Mouse (Mus musculus): Measurements from ENCODE around the gene Ubr7.

Ubr7 gene

DNA sequence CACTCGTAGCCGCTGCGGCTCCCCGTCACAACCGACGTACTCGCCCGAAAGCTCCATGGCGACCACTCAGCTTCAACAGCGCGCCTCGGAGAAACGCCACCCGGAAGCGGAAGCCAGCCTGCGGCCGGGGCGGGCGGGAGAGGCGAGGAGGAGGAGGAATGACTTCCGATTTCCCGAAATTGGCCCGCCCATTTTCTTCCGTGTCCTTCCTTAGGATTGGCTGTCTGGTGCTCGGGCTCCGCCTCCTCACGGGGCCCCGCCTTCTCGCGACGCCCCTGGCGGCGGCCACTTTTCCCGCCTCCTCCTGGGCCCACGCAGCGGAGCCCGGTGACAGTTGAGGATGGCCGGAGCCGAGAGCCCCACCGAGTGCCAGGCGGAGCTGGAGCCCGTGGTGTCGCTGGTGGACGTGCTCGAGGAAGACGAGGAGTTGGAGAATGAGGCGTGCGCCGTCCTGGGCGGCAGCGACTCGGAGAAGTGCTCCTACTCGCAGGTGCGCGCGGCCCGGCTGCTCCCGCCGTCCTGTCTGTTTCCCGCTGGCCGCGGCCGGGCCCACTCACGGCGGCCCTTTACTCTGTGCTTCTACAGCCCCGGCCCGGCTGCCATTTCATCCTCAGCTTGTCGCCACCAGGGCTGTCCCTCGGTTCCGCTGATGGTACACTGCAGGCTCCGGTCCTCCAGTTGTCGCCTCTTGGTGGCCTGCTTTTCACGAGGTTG, at the start of gene Ubr7, which contains the start of the genes Gm28051 and Gon7:
Ubr7 (plus strand) TSS at position 279 of the 714 bp plus-strand sequence.
Gm28051 (minus strand) TSS at position 77 of the 714 bp plus-strand sequence.
Gon7 (minus strand) TSS at position 115 of the 714 bp plus-strand sequence.
- DNase-seq (ENCODE audit: low spot score in 2 of 2), result peak; percentile 95 to 96

- DNase-seq (ENCODE audit: low spot score in 2 of 2), result no peak
Measured at GRCm38 (mm10) chr12:102708220-102708619, 49.5 kb upstream of the Ubr7 start.

GRCm38 (mm10) chr12:102709896-102710295, 47.9 kb upstream of the Ubr7 start:
- no peak for DNase-seq (ENCODE audit: low spot score in 2 of 2)

GRCm38 (mm10) chr12:102710851-102711375, 46.9 kb upstream of the Ubr7 start:
- DNase-seq (ENCODE audit: low spot score in 2 of 2), result no peak

DNA sequence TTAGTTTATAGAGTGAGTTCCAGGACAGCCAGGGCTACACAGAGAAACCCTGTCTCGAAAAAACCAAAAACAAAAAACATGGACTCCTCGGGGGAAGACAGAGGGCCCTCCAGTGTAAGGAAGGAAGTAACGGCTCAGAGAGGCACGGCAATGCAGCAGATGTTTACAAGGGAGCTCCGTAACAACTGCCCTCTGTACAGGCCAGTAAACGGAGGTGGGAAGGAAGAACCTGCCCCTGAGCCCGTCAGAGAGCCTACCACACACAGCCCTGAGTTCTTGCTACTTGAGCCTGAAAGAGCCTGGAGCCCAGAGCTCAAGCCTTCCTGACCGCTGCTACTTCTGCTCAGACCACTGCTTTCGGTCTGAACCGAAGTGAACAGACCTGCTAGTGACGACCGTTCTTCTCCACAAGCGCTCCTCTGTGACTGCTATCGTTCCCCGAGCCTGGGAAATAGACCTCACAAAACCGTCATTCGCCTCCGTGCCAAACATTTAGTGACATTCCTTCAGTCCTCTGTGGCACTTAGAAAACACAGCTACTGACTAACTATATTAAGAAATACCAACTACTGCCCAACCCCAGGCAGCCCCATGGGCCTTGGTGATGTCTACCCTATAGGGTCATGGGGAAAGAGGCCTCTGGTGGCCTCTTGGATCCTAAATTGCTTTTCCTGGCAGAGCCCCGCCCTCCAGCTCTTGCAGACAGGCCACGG, 44.5 kb upstream of the Ubr7 start:
- no peak for DNase-seq (ENCODE audit: low spot score in 2 of 2)

DNA sequence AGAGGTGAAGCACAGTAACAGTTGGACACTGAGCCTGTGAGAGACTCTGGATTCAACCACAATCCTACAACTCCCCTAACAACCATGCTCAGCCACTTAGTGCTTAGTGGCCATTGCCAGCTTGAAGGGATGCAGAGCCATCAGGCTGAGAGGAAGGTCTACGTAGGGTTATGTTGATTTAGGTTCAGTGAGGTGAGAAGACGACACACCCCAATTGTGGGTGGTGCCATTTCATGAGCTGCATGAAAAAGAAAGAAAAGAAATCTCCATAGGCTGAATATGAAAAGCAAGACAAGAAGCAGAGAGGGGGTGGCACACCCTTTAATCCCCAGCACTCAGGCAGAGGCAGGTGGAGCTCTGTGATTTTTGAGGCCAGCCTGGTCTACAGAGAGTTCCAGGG, 43.7 kb upstream of the Ubr7 start:
- DNase-seq (ENCODE audit: low spot score in 2 of 2), result no peak

DNA sequence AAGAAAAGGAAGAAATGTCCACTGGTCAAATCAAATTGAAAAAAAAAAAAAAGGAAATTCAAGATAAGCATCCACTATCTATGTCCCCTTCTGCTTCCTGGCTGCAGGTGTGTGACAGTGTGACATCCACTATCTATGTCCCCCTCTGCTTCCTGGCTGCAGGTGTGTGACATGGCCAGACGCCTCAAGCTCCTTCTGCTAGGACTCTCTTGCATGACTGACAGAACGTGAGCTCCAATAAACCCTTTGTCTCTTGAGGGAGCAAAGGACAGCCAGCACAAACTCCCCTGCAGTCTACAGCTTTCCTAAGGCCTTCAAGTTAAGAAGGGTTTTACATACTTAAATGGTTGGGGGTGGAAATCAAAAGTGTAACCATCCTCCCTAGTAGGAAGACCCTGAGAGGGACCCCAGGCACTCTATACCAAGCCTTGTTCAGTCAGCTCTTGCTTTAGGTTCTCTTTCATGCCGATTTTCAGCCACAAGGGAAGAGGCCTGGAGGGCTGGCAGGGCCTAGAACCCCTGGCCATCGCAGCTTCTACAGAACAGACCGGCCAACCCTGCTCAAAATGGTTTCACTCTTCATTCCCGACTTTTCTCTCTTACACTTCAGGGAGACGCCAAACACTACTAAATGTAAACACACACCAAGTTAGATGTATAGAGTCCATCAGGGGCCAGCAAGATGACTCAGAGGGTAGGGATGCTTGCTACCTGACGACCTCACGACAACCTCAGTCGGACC, 42.9 kb upstream of the Ubr7 start:
- DNase-seq (ENCODE audit: low spot score in 2 of 2), result no peak

DNA sequence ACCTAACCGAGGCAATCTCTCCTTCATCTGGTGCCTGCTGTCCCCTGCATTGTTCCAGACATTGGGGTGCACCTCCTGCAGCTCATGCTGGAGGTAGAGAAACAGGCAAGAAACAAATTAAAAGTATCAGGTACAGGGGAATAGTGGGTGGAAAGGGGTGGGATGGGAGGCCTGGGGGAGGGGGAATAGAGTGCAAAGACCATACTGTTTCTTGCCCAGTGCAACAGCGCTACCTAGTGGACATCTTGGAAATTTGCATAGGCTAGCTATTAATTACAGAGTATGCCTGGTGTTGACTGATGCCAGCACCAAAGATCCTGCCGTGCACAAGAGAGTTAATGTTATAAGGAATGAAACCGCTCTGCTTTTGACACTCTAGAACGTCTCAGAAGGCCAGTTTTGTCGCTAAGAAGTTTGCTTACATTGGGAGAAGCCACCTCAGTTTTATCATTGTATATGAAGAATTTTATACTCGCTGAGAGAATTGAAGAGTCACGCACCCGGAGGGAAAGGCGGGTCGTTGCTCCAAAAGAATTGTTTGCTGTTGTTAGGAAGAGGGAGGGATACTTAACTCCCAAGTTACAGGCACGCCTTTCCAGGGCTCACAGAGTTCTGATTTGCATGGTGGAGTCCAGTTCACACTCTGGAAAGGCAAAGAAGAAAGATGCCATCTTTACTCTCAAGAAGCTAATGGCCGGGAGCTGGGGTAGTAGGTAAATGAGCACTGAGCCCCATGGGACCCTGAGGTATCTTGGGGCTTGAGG, 38.0 kb upstream of the Ubr7 start:
- no peak for DNase-seq (ENCODE audit: low spot score in 2 of 2)

GRCm38 (mm10) chr12:102722451-102722850, 35.3 kb upstream of the Ubr7 start:
- DNase-seq (ENCODE audit: low spot score in 2 of 2), result no peak

DNA sequence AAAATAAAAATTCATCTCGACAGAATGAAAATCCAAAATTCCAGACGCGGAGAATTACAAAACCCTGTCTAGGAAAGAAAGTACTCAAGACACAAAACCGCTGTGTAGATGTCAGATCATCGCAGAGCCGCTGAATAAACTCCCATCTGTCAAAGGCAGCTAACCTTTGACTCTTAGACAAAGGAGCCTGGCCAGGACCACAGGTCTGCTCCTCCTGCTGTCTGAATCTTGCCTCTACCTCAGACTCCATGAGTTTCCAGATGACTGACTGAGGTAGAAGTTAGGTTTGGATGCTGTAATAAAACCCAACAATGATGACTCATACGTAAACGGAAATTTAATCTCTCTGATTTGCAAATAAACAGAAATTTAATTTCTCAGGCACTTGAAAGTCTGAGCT, 34.8 kb upstream of the Ubr7 start:
- DNase-seq (ENCODE audit: low spot score in 2 of 2), result no peak

GRCm38 (mm10) chr12:102723861-102724260, 33.9 kb upstream of the Ubr7 start:
- DNase-seq (ENCODE audit: low spot score in 2 of 2), result no peak

GRCm38 (mm10) chr12:102725146-102725545, 32.6 kb upstream of the Ubr7 start:
- DNase-seq (ENCODE audit: low spot score in 2 of 2), result no peak

- no peak for DNase-seq (ENCODE audit: low spot score in 2 of 2)
Measured at GRCm38 (mm10) chr12:102725761-102726175, 32.0 kb upstream of the Ubr7 start.

DNA sequence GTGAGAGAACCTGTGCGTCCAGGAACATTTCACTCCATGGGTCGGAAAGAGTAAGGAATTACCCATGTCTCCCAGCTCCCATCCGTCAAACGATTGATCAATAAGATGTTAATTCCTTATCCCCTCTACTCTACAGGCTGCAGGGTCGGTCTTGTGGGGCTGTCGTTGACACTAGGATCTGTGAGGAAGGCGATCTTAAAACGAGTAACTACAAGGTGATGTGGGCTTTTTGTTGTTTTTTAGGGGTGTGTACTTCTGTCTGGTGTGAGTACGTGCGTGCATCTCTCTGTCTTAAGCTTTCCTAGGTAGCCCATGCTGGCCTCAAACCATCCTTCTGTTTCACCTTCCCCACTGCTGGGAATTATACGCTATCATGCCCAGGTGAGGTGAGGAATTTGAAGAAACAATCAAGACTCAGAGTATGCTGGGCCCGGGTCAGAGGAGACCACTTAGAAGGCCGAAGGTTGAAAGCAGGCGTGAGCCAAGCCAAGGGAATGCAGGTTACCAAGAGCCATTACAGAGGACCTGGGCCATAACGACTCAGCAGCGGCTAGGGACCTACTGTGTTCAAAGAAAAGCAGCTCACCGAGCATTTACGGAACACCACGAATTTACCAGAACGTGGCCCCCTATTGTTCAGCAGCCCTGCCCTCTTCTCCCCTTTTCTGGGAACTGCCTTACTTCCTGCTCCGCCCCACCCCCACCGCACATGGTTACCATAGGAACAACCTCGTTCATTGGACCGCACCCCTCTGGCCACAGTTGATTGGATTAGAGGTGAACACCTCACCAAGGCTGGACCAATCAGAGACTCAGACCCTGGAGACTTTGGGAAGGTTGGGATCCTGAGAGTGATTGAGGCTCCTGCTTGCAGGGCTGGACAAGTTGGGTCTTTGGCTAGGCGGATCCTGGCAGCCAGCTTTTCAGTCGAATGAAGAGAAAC, 27.6 kb upstream of the Ubr7 start:
- DNase-seq (ENCODE audit: low spot score in 2 of 2), result peak; percentile 81 to 86

DNA sequence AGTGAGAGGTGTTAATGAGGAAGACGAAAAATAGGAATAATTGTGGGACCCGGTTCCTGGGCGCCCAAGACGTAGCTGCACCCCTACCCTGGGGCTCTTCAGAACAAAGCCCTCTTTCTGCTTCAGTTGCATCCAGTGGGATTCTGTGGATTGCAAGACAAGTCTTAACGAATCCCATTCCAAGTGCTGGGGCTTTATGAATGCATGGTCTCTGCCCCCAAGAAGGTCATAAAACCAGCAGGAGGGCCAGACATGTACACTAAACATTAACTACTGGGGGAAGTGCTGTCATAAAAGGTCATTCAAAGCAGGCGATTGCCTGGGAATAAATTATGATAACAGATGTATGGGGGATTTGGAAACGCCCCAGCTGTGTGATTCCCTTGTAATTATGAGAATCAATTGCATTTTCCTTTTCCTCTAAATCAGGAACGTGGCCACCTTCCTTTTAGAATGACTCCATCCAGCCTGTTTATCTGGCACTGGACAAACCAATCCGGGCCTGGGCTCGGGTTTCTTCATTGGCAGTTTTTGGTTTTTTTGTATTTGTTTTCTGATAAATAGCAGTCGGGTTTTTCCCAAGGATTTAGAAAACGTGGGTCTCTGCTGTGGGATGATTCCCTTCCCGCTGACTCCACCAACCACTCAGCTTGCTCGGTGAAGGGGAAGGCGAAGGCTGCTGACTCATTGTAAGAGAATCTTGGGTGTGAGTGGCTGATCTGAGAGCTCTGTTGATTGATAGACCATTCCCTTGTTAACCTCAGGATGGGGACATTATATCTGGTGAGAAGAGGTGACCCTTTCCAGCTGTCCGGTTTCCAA, 26.8 kb upstream of the Ubr7 start:
- no peak for DNase-seq (ENCODE audit: low spot score in 2 of 2)

DNA sequence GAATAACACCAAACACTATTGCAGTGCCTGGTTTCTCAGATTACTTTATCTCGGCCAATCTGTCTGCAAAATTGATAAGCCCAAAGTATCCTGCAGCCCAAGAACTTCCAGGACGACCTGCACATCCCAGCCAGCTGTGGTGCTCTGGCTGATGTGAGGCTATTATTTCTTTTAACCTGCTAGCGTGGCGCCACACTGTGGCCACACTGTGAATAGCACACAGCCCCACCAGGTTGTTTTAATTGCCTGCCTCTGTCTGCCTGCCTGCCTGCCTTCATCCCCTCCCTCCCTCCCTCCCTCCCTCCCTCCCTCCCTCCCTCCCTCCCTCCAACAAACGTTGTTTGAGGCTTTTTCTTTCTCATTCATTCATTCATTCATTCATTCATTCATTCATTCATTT, 24.4 kb upstream of the Ubr7 start:
- peak in 1 of 2 experiments; percentile 53 for DNase-seq (ENCODE audit: low spot score in 2 of 2)

DNA sequence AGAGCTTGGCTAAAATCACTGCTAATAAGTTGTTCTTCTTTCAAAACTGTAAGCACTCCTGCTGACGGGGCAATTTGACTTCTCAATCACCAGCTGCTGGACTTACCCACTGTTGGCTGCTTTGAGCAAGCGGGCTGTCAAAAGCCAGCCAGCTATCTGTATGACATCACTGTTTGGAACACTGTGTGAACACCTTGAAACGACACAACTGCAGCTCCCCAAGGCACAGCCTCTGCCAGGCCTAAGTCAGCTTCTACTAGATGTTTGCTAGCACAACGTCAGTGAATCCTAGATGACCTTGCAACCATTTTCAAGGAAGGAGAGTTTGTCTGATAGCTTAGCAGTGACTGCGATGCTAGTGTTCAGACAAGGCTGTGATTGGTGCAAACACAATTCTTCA, 18.7 kb upstream of the Ubr7 start:
- DNase-seq (ENCODE audit: low spot score in 2 of 2), result no peak

GRCm38 (mm10) chr12:102740285-102740684, 17.5 kb upstream of the Ubr7 start:
- no peak for DNase-seq (ENCODE audit: low spot score in 2 of 2)

- no peak for DNase-seq (ENCODE audit: low spot score in 2 of 2)
Measured at GRCm38 (mm10) chr12:102742056-102742455, 15.7 kb upstream of the Ubr7 start.

All from frontal cortex, postnatal 10 days (tissue).